Mouse (Mus musculus): ENCODE results near the gene Slc22a6. TPM values are rescaled to one million over a fixed set of nuclear protein-coding genes. Genes with fewer than 3 reads are reported as not detected.

Slc22a6 gene
- polyA plus RNA-seq, 1 experiment from 2014 or later = 0.03 TPM

GRCm38 (mm10) chr19:8590954-8591353, 26.9 kb upstream of the Slc22a6 start, which contains the start of gene Slc22a8:
TSS of gene Slc22a8 (plus strand) at chr19:8591254.
- no peak within 1 kb of the TSS for H3K4me3 ChIP-seq (ENCODE audit: low read depth, low read length)
- no peaks in the 10 kb centered on the region for H3K27me3 ChIP-seq (replicated peaks; ENCODE audit: control insufficient read depth, insufficient read depth, low read length)
- H3K36me3 ChIP-seq (ENCODE audit: control insufficient read depth, insufficient read depth) = no peaks in the 10 kb centered on the region
- no peaks in the 10 kb centered on the region for H3K4me1 ChIP-seq (replicated peaks; ENCODE audit: control insufficient read depth, insufficient read depth, low read length)
- no peak within 1 kb of the TSS for H3K27ac ChIP-seq (ENCODE audit: low read depth, low read length)
- no peak within 1 kb of the TSS for H3K9ac ChIP-seq (ENCODE audit: low read depth, low read length)
- no peaks in the 10 kb centered on the region for H3K9me3 ChIP-seq (ENCODE audit: control insufficient read depth)
- ATAC-seq = no peak
- 85% methylated on average over 8 of the region's 8 CpGs for WGBS
- no peak within 1 kb of the TSS for H3K4me2 ChIP-seq (replicated peaks; ENCODE audit: low read depth)
- no peak for TF ChIP-seq CTCF (IDR thresholded peaks at IDR 0.05; ENCODE audit: low read depth)

GRCm38 (mm10) chr19:8592155-8592554, 25.7 kb upstream of the Slc22a6 start:
- Histone ChIP-seq H3K4me2 (replicated peaks; ENCODE audit: low read depth) (no peak overlapping the region), H3K4me3 (ENCODE audit: low read depth, low read length) (no peak overlapping the region), H3K36me3 (ENCODE audit: control insufficient read depth, insufficient read depth) (no peaks in the 10 kb centered on the region), H3K4me1 (replicated peaks; ENCODE audit: control insufficient read depth, insufficient read depth, low read length) (no peaks in the 10 kb centered on the region), H3K9ac (ENCODE audit: low read depth, low read length) (no peak overlapping the region), H3K27me3 (replicated peaks; ENCODE audit: control insufficient read depth, insufficient read depth, low read length) (no peaks in the 10 kb centered on the region), H3K27ac (ENCODE audit: low read depth, low read length) (no peak overlapping the region), H3K9me3 (ENCODE audit: control insufficient read depth) (no peaks in the 10 kb centered on the region)
- 59% methylated on average over 2 of the region's 2 CpGs for WGBS
- no peak for ATAC-seq
- no peak for TF ChIP-seq CTCF (IDR thresholded peaks at IDR 0.05; ENCODE audit: low read depth)

- no peak overlapping the region for H3K4me2 ChIP-seq (replicated peaks; ENCODE audit: low read depth)
- no peaks in the 10 kb centered on the region for H3K4me1 ChIP-seq (replicated peaks; ENCODE audit: control insufficient read depth, insufficient read depth, low read length)
- no peaks in the 10 kb centered on the region for H3K36me3 ChIP-seq (ENCODE audit: control insufficient read depth, insufficient read depth)
- WGBS = 58% methylated on average over 6 of the region's 6 CpGs
- H3K27ac ChIP-seq (ENCODE audit: low read depth, low read length) = no peak overlapping the region
- ATAC-seq = no peak
- no peak overlapping the region for H3K9ac ChIP-seq (ENCODE audit: low read depth, low read length)
- H3K27me3 ChIP-seq (replicated peaks; ENCODE audit: control insufficient read depth, insufficient read depth, low read length) = no peaks in the 10 kb centered on the region
- no peak for TF ChIP-seq CTCF (IDR thresholded peaks at IDR 0.05; ENCODE audit: low read depth)
- H3K4me3 ChIP-seq (ENCODE audit: low read depth, low read length) = no peak overlapping the region
- no peaks in the 10 kb centered on the region for H3K9me3 ChIP-seq (ENCODE audit: control insufficient read depth)
These were observed 24.9 kb upstream of the Slc22a6 start for GRCm38 (mm10) chr19:8592873-8593408.

GRCm38 (mm10) chr19:8593833-8594232, 24.0 kb upstream of the Slc22a6 start:
- 85% methylated on average over 11 of the region's 11 CpGs for WGBS
- Histone ChIP-seq H3K9ac (ENCODE audit: low read depth, low read length) (no peak overlapping the region), H3K27me3 (replicated peaks; ENCODE audit: control insufficient read depth, insufficient read depth, low read length) (no peaks in the 10 kb centered on the region), H3K9me3 (ENCODE audit: control insufficient read depth) (no peaks in the 10 kb centered on the region), H3K4me2 (replicated peaks; ENCODE audit: low read depth) (no peak overlapping the region), H3K36me3 (ENCODE audit: control insufficient read depth, insufficient read depth) (no peaks in the 10 kb centered on the region), H3K27ac (ENCODE audit: low read depth, low read length) (no peak overlapping the region), H3K4me3 (ENCODE audit: low read depth, low read length) (no peak overlapping the region), H3K4me1 (replicated peaks; ENCODE audit: control insufficient read depth, insufficient read depth, low read length) (no peaks in the 10 kb centered on the region)
- TF ChIP-seq CTCF (IDR thresholded peaks at IDR 0.05; ENCODE audit: low read depth) = no peak
- ATAC-seq = no peak

- no peak for TF ChIP-seq CTCF (IDR thresholded peaks at IDR 0.05; ENCODE audit: low read depth)
- no peak for ATAC-seq
- Histone ChIP-seq H3K9me3 (ENCODE audit: control insufficient read depth) (no peaks in the 10 kb centered on the region), H3K27me3 (replicated peaks; ENCODE audit: control insufficient read depth, insufficient read depth, low read length) (no peaks in the 10 kb centered on the region), H3K36me3 (ENCODE audit: control insufficient read depth, insufficient read depth) (no peaks in the 10 kb centered on the region), H3K4me3 (ENCODE audit: low read depth, low read length) (no peak overlapping the region), H3K4me1 (replicated peaks; ENCODE audit: control insufficient read depth, insufficient read depth, low read length) (0 out of 2 replicates have a peak, but pooled peaks cover 4% of the 10 kb centered on the region), H3K9ac (ENCODE audit: low read depth, low read length) (no peak overlapping the region), H3K27ac (ENCODE audit: low read depth, low read length) (no peak overlapping the region), H3K4me2 (replicated peaks; ENCODE audit: low read depth) (no peak overlapping the region)
- WGBS = 7% methylated on average over 1 of the region's 1 CpGs
These were observed 23.3 kb upstream of the Slc22a6 start for GRCm38 (mm10) chr19:8594518-8594917.

- no peak overlapping the region for H3K27ac ChIP-seq (ENCODE audit: low read depth, low read length)
- WGBS = 68% methylated on average over 4 of the region's 4 CpGs
- TF ChIP-seq CTCF (IDR thresholded peaks at IDR 0.05; ENCODE audit: low read depth) = no peak
These were observed 20.6 kb upstream of the Slc22a6 start for GRCm38 (mm10) chr19:8597269-8597668.

More at GRCm38 (mm10) chr19:8597269-8597668, 20.6 kb upstream of the Slc22a6 start:
- Histone ChIP-seq H3K4me2 (replicated peaks; ENCODE audit: low read depth) (no peak overlapping the region), H3K4me3 (ENCODE audit: low read depth, low read length) (no peak overlapping the region), H3K27me3 (replicated peaks; ENCODE audit: control insufficient read depth, insufficient read depth, low read length) (no peaks in the 10 kb centered on the region), H3K9ac (ENCODE audit: low read depth, low read length) (no peak overlapping the region), H3K9me3 (ENCODE audit: control insufficient read depth) (no peaks in the 10 kb centered on the region), H3K36me3 (ENCODE audit: control insufficient read depth, insufficient read depth) (no peaks in the 10 kb centered on the region), H3K4me1 (replicated peaks; ENCODE audit: control insufficient read depth, insufficient read depth, low read length) (0 out of 2 replicates have a peak, but pooled peaks cover 4% of the 10 kb centered on the region)
- ATAC-seq = no peak

Data from intestine, postnatal 0 days (tissue).